Mouse (Mus musculus): ENCODE data around the gene Map4k2.

GRCm38 (mm10) chr19:6338171-6338570 lies 2.8 kb upstream of the Map4k2 start:
- TF ChIP-seq CTCF (IDR thresholded peaks at IDR 0.05; ENCODE audit: low read depth) (no peak), EP300 (optimal IDR thresholded peaks at IDR 0.05) (no peak)

Data from stomach, postnatal 0 days (tissue).